Mouse (Mus musculus) layer of hippocampus, adult 9-10 months (tissue): ENCODE measurements at regions not wholly inside any gene's neighbourhood (a gene's known extent, or its start where the extent isn't known, plus 50 kb on each side); places are given as distances from the start of the nearest gene placed in this dataset.

ENCODE experiments used
- DNase-seq: peaks from one replicate; pipeline ENCODE4 v3.0.0; 2022; ENCODE audit warnings: low spot score

- no peak for DNase-seq
These were observed 122.9 kb upstream of the Pja1 start for GRCm38 (mm10) chrX:99593872-99594487.

- DNase-seq, result no peak
These were observed 121.9 kb upstream of the Pja1 start for GRCm38 (mm10) chrX:99592980-99593379.

GRCm38 (mm10) chrX:99587284-99587683 lies 116.2 kb upstream of the Pja1 start:
- no peak for DNase-seq

- no peak for DNase-seq
These were observed 115.2 kb upstream of the Pja1 start for GRCm38 (mm10) chrX:99586282-99586681.

DNA sequence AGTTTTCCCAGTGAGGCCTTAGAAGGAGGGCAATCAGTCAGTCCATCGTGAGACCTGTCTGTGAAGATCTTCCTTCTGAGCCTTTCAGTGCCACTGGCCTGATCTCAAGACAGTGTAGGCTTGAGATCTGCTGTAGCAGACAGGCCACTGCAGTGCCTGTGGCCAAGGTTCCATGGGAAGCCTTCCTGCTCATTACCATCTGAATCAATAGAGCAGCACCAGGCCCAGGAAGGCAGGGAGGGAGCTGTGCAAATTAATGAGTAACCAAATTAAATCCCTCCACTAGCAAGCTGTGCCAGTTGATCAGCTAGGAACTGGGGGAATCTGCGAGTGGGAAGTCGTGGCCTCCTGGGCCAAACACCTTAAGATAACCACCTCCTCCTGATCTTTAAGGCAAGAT lies 114.6 kb upstream of the Pja1 start:
- no peak for DNase-seq

- DNase-seq, result no peak
These were observed 111.5 kb upstream of the Pja1 start for GRCm38 (mm10) chrX:99582611-99583010.

GRCm38 (mm10) chrX:99581632-99582466 lies 110.8 kb upstream of the Pja1 start:
- DNase-seq, result no peak

DNA sequence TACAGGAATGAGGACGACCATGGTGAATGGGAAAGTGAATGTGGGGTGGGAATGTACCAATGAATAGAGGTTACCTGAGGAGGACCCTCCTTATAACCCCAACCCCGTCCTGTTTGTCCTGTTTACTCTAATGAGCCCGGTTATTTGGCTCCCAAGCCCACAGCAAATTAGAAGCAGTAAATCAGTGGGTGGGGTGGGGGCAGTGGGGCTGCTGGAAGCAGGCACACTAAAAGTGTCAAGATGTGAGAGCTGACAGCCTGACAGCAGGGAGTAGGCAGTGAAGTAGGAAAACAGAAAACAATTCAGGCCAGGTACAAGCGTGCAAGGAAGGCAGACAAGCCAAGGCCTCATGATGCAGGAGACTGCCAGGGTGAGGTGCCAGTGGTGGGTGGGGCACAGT lies 108.1 kb upstream of the Pja1 start:
- no peak for DNase-seq

DNA sequence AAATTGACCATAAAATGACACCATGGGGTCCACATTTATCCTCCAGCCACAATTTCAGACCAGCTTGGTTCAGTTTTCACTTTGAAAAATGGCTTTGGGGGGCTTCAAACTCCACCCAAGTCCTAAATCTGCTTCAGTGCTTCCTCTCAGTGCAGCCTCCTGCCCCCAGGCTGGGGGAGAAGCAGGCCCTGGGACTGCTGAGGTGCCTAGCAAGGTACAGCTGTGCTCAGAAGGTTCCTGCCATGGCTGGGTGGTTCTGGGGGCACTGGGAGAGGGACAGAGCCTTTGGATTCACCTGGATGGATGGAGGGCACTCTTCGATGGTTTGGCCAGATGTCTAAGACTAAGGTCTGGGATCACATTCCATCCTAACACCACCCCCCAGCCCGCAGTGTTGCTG lies 107.7 kb upstream of the Pja1 start:
- no peak for DNase-seq

GRCm38 (mm10) chrX:99575105-99575504 lies 104.0 kb upstream of the Pja1 start:
- no peak for DNase-seq

DNA sequence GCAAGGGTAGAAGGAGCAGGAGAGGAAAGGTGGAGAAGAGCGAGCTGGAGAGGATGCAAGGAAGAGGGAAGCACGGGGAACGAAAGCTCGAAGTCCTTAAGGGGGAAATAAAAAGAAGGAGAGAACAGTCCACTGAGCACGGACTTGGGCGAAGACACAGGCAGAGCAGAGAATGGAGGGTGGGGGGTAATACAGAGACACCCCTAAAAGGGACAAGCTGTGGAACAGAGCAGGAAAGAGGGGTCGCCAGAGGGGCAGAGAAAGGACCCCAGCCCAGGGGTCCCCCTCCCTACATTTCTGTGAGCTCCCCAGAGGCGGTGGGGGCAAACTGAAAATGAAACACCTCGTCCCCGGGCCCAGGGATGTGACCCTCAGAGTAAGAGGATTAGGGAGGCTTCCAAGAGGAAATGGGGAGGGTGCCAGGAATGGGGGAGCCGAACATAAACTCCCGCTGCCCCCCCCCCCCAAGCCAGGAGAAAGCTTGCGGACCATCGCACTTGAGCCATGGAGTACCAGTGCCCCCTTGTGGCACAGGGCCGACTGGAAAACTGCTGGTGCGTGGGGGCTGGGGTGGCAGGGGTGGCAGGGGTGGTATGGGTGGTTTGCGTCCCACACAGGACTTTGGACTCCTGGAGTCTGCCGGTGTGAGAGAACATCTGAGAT lies 103.5 kb upstream of the Pja1 start:
- DNase-seq, result no peak

DNA sequence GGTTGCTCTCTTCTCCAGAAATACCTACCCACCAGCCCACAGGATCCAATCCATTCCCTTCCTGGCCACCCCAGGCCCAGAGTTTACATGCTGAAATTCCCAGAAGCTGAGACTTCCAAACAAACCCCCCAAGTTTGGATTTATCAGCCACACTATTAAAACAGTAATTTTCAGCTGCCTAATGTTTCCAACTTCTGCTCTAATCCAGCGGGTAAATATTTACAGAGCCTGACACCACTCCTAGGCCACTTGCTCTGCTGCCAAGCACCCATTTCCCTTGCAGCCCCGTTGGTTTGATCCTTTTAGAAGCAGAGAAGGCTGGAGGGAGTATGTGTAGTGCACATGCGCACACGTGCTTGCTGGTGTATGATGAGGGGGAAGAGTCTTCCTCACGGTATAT lies 99.1 kb upstream of the Pja1 start:
- DNase-seq, result no peak

- DNase-seq, result no peak
These were observed 97.2 kb upstream of the Pja1 start for GRCm38 (mm10) chrX:99568244-99568643.

DNA sequence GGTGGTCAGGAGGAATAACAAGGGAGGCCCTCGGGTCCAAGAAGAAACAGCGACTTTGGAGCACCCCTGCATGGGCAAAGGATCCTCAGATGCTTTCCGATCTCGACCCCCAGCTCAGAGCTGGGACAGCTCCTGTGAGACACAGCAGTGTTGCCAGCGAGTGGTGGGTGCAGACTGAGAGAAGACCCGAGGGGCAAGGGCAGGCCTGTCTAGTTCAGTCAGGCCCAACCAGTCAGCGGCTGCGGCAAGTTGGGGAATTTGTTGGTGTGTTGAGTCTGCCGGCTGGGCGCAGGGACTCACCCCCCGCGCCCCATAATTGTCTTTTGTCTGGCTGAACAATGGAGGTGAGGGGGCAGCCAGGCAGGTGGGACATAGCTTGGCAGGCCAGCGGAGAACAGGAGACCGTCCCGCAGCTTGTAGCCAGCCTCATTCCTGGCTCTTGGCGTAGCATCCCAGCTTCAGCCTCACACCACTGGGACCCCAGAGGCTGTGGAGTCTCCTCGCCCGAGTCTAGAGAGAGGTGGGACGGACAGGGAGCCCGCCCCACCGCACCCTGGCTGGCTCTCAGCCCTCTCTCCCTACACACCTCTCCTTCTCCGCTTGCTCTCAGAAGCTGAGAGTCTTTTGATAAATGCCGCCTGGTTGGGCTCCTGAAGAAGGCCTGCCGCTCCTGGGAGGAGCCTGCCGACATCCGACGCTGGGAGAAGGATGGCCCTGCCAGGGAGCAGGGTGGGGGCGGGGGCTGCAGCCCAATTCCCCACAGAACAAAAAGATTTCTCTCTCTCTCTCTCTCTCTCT lies 96.5 kb upstream of the Pja1 start:
- DNase-seq, result no peak

DNA sequence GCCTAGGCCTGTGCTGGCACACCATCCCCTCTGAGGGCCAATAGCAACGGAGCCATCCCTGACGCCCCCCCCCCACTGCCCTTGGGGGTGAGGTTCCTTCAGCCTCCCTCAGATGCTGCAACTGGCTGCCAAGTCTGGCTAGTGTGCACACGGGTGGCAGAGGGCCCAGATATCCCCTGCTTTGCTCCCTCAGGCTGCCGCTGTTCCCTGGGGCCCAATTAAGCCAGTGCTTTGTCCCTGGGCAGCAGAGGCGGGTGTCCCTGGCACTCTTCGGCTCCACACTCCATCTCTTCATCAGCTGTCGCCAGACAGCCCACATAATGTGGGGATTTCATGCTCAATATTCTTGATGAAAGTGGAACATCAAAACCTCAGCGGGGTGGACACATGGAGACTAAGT lies 90.9 kb upstream of the Pja1 start:
- no peak for DNase-seq

DNA sequence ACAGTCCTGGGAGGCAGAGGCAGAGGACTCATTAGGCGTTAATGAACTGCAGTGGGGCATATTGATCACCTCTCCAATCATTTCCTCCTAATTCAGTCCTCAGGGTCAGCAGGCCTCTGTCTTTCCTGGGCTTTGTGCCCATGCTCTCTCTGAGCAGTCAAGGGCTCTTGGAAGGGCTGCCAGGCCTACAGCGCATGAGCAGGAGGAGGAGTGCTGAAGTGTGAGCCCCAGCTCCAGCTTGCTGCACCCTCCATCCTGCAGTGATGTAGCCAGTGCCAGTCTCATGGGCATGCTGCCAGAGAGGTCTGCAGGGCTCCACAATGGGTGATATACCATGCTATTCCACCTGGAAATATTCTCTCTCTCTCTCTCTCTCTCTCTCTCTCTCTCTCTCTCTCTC lies 89.6 kb upstream of the Pja1 start:
- no peak for DNase-seq

- no peak for DNase-seq
These were observed 85.8 kb upstream of the Pja1 start for GRCm38 (mm10) chrX:99556876-99557354.

- no peak for DNase-seq
These were observed 85.1 kb upstream of the Pja1 start for GRCm38 (mm10) chrX:99555976-99556781.

DNA sequence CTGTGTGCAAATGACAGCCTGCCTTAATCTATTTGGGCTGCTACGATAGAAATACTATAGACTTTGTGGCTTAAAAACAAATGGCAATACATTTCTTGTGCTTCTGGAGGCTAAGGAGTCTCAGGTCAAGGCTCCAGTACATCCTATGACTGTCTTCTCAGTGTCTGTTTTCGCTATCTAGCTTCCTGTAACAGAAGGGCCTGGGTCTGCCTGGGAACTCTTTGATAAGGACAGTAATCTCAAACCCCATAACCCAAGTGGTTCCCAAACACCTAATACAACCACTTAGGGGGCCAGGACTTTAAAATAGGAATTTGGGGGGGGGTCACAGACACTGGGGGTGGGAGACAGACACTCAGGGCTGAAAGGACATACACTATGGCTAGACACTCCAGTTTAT lies 81.7 kb upstream of the Pja1 start:
- no peak for DNase-seq

DNA sequence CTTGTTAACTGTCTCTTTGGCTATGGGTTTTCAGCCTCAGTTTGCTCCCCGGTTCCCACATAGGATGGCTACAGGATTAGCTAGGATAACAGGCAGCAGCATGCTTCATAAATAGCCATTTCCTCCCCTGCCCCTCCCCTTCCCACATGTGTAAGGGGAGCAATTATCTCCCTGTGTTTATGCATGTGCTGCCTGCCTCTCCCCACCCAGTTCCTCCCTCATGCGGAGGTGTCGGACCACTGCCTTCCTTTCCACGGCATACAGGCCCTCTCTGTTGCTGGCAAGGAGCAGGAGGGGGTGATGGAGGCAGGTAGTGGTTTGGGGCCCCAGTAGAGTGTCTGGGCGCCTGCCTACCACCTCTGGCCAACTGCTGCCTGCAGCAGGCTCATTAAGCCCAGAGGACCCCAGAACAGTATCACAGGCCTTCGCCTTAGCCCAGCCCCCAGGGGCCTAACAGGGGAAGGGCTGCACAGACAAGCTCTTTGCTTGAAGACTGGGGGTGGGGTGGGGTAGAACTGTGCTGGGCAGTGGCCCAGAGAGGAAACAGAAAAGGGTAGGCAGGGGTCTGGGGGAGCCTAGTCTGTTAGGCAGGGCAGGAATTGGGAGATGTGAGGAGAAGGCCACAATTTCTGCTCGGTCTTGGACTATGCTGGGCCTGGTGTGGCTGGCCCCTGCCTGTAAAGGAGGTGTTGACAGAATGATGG lies 79.1 kb upstream of the Pja1 start:
- no peak for DNase-seq
